Mouse (Mus musculus) embryonic fibroblast, embryonic 13.5 days (primary cell): ENCODE measurements around the gene Ppp1r9a.

Experiments
- CTCF ChIP-seq: IDR thresholded peaks from 2 replicates; pipeline ENCODE4 v1.5.1; 2011; ENCODE audit warnings: mild to moderate bottlenecking, control low read depth, low read length, moderate library complexity, borderline replicate concordance; ENCODE audit not compliant: insufficient read depth
- POLR2A ChIP-seq: IDR thresholded peaks from 2 replicates; pipeline ENCODE4 v1.6.1; 2011; ENCODE audit warnings: low read depth, mild to moderate bottlenecking, control low read depth, low read length, moderate library complexity

DNA sequence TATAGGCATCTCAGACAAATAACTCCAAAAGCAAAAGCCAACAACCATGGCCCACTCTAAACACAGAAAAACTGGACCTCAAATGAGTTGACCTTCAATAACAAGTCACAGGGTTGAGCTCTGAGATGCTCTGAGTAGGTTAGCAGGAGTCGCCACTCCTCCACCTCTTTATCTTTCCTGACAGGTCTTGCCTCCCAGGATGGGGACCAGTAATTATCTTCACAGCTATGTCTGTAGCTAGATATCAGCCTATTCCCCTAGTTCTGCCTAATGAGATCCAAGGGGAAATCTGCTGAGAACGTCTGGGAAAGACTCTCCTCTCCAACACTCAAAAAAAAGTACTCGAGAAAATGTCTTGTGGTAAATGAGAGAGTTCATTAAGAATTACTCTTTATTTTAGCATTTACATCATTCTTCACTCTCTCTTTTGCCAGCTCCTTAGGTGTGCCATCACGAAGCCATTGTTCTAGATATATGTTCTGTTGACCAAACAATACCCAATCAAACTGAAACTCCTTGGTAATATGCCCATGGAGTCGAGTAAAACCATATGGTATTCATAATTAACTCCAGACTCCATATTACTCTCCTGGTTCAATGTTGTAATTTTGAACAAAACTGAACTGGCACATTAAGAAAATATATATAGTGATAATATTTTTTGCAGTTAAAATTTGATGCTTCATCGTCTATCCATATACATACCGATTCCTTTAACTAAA, 283.7 kb downstream of the Ppp1r9a start:
- TF ChIP-seq CTCF (no peak), POLR2A (no peak)
